Mouse (Mus musculus) heart, postnatal 10 days (tissue): ENCODE results near the gene H6pd. TPM values are rescaled to one million over a fixed set of nuclear protein-coding genes. Genes with fewer than 3 reads are reported as not detected.

Source experiments
- DNase-seq, 2 experiments: peaks; one replicate each; pipeline ENCODE4 v3.0.0; 2021
- intact Hi-C: fragments of 180-260 bp; cut with DNase I; formaldehyde crosslinking; loops from one replicate; pipeline ENCODE4 v1.15.1; 2025
- total RNA-seq, 2 experiments: library from RNA; stranded (reverse); gene quantifications; 2 replicates each; pipeline ENCODE4 v1.2.3; 2021

Gene H6pd
- total RNA-seq, 2 experiments from 2014 or later: 41.9 to 45.6 TPM

DNA sequence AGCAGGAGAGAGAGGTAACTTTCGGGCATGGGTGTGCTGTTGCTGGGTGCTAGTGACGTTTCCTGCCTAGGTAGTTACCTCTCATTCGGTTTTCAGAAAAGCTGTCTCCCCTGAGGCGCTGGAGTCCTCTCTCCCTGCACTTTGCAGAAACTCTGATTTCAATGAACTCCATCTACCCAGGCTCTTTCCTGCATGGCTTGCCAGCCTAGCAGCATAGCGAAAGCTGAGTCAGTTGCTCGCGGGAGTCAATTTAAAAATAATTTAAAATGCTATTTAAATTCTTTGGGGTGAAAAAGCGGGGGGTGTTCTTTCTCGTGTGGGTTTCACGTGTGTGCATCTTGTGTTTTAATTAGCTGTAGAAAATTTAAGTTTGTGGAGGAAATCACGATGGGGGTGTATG is 21.1 kb upstream of the H6pd start:
- intact Hi-C loops: no loop called here
- no peak for DNase-seq

DNA sequence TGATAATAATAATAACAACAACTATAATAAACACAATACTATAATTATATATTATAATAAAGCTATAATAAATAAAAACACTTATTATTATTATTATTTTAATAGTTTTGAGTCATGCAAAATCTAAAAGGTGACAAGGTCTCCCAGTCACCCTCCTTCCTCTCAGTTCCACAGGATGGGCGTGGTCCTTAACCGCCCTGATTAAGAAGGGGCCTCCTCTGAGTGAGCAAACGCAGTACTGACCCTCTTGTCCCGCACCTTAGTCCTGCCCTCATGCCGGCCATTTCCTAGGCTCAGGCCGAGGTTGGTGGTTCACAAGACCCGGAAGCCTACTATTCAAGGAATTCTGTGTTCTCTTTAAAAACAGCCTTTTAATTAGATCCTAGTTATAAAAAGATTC is 14.7 kb upstream of the H6pd start:
- intact Hi-C loops: no loop called here
- DNase-seq: no peak

DNA sequence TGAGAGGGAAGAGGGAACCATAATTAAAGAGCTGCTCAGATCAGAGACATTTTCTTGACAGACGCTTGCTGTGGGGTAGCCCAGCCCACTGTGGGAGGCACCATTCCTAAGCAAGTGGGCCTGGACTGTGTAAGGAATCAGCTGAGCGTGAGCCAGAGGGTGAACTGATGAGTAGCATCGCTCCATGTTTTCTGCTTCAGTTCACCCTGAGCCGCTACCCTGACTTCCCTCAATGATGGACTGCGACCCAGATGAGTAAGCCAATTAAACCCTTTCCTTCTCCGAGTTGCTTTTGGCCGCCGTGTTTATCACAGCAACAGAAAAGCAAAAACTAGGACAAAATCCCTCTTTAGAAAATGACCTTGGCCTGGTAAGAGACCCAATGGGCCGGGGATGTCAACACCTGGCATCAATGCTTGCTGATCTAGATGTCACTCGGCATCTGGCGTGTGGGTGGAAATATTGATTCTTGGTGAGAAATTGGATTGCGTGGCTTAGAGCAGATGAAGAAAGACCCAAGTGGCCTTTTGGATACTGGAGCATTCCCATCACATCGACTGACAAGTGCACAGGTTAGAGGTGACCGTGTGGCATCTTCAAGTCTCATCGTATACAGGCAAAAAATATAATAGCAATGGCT is 11.0 kb upstream of the H6pd start:
- no peak for DNase-seq
- intact Hi-C loops: no loop called here

DNA sequence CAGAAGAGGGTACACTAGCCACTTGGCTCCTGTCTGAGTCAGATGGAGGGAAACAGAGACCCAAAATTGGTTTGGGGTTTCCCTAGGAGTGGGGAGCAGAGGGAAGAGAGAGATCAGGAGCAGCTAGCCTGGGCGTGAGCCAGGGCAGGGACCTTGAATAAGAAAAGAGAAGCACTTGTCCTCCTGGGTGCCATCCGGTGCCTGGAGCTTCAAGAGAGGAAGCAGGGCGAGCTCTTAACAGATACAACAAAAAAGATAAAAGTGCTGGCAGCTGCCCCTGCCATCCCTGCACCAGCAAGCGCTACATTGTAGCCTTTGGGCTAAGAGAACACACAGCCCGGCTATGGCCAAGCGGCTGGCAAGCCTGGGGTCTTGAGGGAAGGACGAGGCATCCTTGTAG is 6.6 kb upstream of the H6pd start:
- DNase-seq: no peak
- intact Hi-C loops: no loop called here

DNA sequence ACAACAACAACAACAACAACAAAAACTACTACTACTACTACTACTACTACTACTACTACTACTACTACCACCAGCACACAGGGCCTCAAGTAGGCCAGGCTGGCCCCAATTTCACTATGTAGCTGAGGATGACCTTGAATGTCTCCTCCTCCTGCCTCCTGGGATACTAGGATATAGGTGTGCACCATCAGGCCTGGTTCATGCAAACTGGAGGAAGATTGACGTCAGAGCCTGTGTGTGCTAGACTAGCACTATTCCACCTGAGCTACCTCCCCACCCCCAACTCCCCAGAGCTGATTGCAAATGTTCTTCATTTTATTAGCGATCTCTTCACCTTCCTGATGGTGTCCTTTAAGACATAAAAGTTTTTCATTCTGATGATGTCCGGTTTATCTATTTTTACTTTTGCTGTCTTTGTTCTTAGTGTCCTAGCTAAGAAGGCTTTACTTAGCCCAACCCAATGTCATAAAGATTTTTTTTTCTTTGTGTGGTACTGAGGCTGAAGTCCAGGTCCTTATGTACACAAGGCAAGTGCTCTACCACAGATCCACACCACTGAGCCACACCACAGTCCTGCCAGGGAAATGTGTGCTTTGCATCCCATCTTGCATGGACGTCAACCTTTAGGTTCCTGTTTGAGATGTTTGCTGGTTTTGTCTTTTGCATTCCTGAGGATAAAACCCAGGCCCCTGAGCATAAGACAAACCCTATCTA is 5.7 kb upstream of the H6pd start:
- DNase-seq: no peak
- intact Hi-C loops: no loop called here

DNA sequence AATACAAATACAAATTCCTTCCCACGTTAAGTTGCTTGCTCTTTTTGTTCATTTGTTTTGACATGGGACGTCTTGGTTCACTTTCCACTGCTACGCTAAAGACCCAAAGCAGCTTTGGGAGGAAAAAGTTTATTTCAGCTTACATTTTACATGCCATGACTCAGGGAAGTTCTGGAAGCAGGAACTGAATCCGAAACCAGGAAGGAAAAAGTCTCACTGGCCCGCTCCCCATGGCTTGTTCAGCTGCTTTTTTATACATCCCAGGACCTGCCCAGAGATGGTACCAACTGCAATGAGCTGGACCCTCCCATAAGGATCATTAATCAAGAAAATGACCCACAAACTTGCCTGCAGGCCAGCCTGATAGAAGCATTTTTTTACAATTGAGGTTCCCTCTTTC is 5.0 kb upstream of the H6pd start:
- intact Hi-C loops: no loop called here
- no peak for DNase-seq

DNA sequence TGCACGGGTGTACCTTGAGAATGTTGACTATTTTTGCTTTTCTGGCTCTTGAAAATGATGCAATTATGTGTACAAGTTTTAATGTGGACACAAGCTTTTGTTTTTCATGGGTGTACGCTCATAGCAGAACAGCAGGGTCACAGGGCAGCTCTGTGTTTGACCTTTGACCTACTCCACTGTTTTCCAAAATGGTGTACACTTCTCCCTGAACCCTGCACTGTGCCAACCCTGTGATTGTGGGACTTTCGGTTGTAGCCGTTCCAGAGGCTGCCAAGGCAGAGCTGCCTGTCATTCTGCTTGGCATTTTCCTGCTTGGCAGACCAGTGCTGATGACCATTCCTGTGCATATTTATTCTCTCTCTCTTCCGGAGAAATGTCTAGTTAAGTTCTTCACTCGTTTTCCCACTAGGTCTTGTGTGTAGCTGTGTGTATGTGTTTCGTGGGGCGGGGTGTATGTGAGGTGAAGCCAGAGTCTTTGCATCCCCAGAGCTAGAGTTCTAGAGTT is 4.4 kb upstream of the H6pd start:
- intact Hi-C loops: no loop called here
- no peak for DNase-seq

DNA sequence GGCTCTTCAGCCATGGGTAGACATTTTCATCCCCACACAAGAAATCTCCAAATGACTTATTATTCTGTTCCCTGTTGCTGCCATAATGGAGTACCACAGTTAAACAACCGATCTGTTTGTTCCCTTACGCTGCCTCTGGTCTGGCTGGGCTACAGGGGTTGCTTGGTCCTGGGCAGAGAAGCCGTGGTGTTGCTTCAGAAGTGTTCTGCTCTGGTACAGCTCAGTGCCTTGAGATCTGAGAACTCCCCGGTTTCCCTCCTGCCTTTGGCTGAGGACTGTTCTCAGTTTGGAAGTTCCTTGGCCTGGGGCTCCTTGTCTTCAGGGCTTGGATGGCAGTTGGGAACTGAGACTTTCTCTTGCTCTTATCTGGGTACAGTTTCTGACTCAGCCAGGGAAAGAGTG is 3.5 kb upstream of the H6pd start:
- no peak for DNase-seq
- intact Hi-C loops: no loop called here

DNA sequence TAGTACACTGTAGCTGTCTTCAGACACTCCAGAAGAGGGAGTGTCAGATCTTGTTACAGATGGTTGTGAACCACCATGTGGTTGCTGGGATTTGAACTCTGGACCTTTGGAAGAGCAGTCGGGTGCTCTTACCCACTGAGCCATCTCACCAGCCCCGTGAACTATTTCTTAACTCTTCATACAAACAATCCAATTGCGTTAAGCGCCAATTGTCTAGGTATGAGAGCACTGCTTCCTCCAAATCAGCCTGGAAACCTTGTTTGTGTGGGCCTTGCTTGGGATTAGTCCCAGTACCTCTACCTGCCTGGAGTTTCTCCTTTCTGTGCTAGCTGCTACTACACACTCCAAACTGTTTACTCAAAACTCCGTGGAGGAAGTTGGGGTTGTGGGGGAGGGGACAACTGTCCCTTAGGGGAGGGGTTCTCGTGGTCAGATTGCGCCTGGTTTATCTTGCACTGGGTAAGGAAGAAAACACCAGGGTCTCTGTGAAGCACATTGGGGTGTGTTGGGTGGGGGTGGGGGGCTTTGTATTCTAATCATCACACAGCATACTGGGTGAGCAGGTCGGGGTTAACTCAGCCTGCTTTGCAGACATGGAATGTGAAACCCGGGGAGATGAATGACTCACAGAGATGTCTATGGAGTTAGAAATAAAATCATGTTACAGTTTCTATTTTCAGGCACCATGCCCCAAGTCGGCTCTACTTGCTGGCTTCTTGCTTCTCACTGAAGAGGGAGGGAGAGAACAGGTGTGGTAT is 2.9 kb upstream of the H6pd start:
- intact Hi-C loops: no loop called here
- DNase-seq: no peak

DNA sequence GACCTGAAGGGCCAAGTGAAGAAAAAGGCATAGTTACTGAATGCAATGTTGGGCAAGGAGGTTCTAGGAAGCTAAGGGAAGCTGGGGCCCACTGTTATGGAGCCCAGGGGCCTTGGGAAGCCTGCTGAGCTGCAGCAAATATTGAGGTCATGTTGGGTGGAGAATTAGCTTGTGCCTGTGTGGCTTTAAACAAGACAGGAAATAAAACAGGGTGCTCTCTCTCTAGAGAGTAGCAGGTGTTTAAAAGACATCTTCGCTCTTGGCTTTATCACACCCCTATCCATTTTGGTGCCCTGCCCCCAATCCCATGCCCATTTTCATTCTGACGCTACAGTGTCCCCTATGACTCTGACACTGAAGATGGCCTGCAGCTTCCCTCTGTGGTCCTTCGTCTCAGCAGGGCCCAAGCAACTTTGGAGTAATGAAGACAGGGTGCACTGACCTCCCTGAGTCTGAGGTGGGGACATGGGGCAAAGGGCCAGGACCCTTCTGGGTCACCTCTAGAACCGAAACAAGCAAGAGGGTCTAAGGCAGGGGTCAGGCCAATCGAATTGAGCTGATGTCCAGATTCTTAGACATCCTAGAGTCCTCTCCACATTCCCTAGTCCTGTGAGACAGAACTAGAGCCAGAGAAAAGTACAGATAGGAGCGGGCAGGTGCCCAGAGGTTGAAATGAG is 1.4 kb upstream of the H6pd start:
- no peak for DNase-seq
- intact Hi-C loops: no loop called here

DNA sequence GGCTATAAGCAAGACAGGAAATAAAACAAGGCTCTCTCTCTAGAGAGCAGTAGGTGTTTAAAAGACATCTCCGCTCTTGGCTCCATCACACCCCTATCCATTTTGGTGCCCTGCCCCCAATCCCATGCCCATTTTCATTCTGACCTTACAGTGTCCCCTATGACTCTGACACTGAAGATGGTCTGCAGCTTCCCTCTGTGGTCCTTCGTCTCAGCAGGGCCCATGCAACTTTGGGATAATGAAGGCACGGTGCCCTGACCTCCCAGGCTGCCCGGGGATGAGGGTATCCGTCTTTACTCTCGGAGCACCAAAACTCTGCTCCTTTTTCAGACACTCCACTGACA is 736 bp upstream of the H6pd start:
- intact Hi-C loops: no loop called here
- no peak for DNase-seq

DNA sequence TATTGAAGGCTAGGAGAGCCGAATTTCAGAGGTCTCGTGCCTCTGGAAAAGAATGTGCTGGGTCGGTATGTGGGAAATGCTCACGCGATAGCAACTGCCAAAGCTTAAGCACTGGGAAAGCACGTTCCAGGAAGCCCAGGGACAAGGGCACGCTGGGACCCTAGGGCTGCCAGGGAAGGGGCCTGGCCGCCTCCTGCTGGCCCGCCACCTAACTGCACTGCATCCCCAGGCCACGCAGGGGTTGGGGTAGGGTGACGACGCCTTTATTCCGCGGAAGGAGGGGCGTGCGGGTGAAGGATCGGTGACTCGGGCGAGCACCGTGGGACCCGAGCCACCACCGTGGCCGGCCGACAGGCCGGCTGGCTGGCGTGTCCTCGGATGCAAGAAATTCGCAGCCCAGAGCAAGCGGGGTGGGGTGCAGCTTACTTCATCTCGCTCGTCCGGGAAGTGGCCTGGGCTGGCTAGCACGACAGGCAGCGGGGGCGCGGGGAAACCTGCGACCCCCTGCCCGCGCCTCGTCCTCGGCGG is 434 bp downstream of the H6pd start:
- intact Hi-C loops: no loop called here
- peak; percentile 93 for DNase-seq

DNA sequence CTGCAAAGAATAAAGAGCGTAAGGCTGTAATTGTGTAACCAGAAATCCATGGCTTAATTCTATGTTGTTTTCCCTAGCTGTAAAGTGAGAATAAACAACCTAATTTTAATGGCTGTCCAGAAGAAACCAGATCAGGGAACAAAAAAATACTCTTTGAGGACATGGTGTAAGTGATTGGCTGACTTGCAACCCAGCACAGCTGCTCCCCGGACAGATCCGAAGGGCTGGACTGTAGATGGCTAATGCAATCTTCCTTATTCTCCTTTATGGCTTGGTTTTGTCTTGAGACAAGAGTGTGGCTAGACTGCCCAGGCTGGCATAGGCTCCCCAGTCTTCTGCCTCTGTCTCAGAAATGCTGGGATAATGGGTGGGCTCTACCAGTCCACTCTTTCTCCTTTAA is 1.4 kb downstream of the H6pd start:
- intact Hi-C loops: no loop called here

DNA sequence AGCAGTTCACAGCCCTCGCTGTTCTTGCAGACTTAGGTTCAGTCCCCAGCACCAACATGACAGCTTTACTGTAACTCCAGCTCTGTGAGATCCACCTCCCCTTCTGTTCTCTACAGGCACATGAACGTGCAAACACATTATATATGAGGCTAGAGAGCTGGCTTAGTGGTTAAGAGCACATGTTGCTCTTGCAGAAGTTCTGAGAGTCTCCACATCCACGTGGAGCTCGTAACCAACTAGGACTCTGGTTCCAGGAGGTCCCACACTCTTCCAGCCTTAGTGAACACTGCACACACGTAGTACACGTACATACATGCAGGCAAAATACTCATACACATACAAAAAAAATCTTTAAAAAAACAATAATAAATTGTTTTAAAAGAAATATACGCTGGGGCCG is 1.8 kb downstream of the H6pd start:
- intact Hi-C loops: no loop called here

More for the DNA sequence above, 1.4 kb downstream of the H6pd start:
- no peak for DNase-seq

DNA sequence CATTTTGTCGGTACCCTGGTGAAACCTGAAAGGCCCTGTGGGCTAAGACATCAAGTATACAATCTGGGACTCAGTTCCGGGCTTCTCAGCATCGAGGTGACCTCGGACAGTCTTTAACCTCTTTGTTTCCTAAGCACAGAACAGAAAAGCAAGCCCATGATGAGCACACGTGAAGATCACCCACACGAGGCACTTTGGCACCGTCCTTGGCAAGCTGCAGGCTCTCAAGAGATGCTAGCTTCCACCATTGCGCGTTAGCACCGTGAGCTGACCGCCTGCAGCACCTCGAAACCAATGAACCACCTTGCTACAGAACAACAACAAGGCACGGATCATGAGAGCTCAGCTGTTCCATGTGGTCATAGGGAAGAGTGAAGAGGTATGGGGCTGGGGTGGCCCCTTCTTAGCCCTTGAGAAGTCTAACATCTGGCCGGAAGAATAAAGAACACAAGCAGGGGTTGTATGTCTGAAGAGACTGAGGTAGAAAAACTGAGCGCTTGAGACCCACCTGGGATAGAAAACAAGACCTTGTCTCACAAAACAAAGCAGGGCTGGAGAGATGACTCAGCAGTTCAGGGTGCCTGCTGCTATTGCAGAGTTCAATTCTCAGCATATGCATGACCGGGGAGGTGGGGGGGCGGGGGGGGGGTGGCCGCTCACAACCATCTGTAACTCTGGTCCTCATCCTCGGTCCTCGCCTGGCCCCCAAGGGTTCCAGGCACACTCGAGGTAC is 2.5 kb downstream of the H6pd start:
- no peak for DNase-seq
- intact Hi-C loops: no loop called here

More for the DNA sequence above, 1.8 kb downstream of the H6pd start:
- no peak for DNase-seq

DNA sequence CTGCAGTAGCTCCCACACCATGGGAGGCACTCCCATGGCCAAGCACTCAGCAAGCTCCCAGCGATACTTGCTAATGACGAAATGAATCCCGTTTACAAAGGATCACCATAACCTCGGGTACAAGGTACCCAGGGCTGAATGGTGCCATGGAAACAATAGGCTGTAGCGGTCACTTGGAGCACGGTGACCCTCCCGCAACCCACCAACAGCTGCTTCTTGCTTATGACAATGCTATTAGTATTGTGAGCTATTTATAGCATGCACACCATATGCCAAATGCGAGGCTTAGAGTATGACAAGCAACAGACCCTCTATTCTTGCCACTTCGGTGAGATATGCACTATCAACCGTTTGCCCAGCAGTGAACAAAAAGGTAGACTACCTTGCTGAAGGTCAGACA is 3.6 kb downstream of the H6pd start:
- no peak for DNase-seq
- intact Hi-C loops: no loop called here

DNA sequence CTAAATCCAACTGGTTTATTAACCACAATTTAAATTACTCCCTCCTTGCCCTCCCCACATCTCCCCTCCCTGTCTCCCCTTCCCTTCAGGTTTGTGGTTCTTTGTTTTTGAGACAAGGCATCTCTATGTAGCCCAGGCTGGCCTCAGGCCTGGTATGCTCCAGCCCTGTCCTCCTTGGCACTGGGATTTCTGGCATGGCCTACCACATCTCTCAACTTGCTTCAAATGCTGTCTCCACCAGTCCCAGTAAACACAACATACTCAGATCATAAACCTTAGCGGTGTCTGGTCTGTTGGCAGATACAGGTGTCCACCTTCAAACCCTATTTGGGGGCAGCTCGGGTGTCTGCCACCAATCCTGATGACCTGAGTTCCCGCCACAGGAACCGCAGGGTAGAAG is 5.2 kb downstream of the H6pd start:
- DNase-seq: no peak
- intact Hi-C loops: no loop called here

DNA sequence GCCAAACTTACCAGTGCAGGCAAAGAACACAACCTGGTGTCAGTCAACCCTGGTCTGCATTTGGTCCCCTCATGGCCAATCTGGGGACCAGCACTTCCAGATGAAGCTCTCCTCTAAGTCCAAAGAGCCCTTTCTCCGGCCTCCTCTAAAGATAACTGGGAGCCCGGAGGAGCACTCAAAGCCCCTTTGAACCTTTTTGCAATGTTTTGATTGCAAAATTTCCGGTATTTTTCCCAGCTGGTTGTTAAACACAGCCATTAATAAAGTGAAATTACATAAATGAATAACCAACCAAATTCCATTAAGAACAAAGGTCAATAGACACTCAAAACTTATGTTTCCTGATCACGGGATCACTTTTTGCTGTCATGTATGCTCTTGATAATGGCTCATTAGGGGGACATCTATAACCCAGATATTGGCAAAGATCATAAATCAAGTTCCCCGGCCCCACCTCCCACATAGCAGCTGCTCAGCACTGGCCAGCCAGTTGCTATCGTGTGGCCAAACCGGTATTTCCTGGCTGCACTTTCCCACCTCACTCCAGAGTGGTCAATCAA is 5.7 kb downstream of the H6pd start:
- DNase-seq: no peak
- intact Hi-C loops: no loop called here

DNA sequence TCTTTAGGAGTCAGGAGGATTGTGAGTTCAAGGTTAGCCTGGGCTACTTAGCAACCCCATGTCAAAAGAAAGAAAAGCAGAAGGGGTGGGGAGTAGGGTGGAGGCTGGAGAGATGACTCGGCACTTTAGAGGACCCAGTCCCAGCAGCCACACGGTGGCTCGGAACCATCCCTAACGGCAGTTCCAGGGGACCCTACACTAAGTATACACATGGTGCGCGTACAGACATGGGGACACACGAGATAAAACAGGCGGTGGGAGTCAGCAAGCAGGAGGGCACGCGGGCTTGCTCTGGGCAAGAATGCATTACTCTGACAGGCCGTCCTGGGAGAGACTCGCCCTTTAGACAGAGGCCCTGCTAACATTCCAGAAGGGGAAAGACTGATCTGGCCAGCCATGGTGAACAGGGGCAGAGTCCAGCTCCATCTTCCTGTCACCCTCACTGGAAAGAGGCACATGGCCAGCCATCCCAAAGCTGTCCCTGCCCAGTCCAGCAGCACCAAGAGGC is 6.7 kb downstream of the H6pd start:
- intact Hi-C loops: no loop called here
- DNase-seq: no peak
